Mouse (Mus musculus) myocyte (in vitro differentiated cells): ENCODE results near the gene Rpsa.

Source experiments
- CEBPB ChIP-seq: IDR thresholded peaks from 2 replicates; pipeline ENCODE4 v1.6.1; 2011; ENCODE audit warnings: mild to moderate bottlenecking, moderate library complexity; ENCODE audit not compliant: poor library complexity, insufficient read depth, severe bottlenecking
- MYOG ChIP-seq, 3 experiments: IDR thresholded peaks; one replicate each; pipeline ENCODE4 v1.6.1; 2011; ENCODE audit warnings: control low read depth in 2 of 3, low read depth in 2 of 3, mild to moderate bottlenecking in 2 of 3; ENCODE audit not compliant: insufficient read length in 2 of 3, control insufficient read depth in 1 of 3, insufficient read depth in 1 of 3
- REST ChIP-seq: IDR thresholded peaks from one replicate; pipeline ENCODE4 v1.6.1; 2011; ENCODE audit warnings: mild to moderate bottlenecking, control low read depth, moderate library complexity; ENCODE audit not compliant: insufficient read depth, insufficient read length

- TF ChIP-seq CEBPB = no peak
- TF ChIP-seq REST = no peak
- TF ChIP-seq MYOG (IDR thresholded peaks at IDR 0.05; ENCODE audit: control insufficient read depth in 1 of 3, insufficient read depth in 1 of 3, insufficient read length in 2 of 3, low read depth in 2 of 3) = no peak
Observed at GRCm38 (mm10) chr9:120127538-120128251, at the start of gene Rpsa.
